Mouse (Mus musculus): ENCODE results near the gene Ms4a15.

Ms4a15 gene

GRCm38 (mm10) chr19:10959085-10959977 is 33.7 kb downstream of the Ms4a15 start:
- DNase-seq = peak; percentile 82 to 84

GRCm38 (mm10) chr19:10952021-10952939 is 40.8 kb downstream of the Ms4a15 start:
- peak; percentile 34 to 48 for DNase-seq

GRCm38 (mm10) chr19:10949558-10949957 is 43.5 kb downstream of the Ms4a15 start:
- DNase-seq = no peak

GRCm38 (mm10) chr19:10949112-10949511 is 43.9 kb downstream of the Ms4a15 start, which contains the start of gene Ccdc86:
Ccdc86 (minus strand) TSS chr19:10949266.
- DNase-seq = peak; percentile 96 to 97

- peak in 1 of 2 experiments; percentile 29 for DNase-seq
Measured at GRCm38 (mm10) chr19:10948416-10948815, 44.6 kb downstream of the Ms4a15 start.

- no peak for DNase-seq
Measured at GRCm38 (mm10) chr19:10947219-10947618, 45.8 kb downstream of the Ms4a15 start.

- DNase-seq = peak; percentile 29 to 54
Measured at GRCm38 (mm10) chr19:10946506-10946905, 46.5 kb downstream of the Ms4a15 start.

GRCm38 (mm10) chr19:10943955-10944354 is 49.1 kb downstream of the Ms4a15 start:
- no peak for DNase-seq

- DNase-seq = peak in 1 of 2 experiments; percentile 44
Measured at GRCm38 (mm10) chr19:10940801-10941457, 52.1 kb downstream of the Ms4a15 start.

GRCm38 (mm10) chr19:10940097-10940800 is 52.8 kb downstream of the Ms4a15 start:
- DNase-seq = peak; percentile 89 to 92

- no peak for DNase-seq
Measured at GRCm38 (mm10) chr19:10938771-10939170, 54.3 kb downstream of the Ms4a15 start.

GRCm38 (mm10) chr19:10937110-10937563 is 55.9 kb downstream of the Ms4a15 start, which contains the start of gene Ptgdr2:
Ptgdr2 (plus strand) TSS chr19:10937160.
- no peak for DNase-seq

- DNase-seq = no peak
Measured at GRCm38 (mm10) chr19:10936077-10936476, 57.0 kb downstream of the Ms4a15 start.

GRCm38 (mm10) chr19:10935029-10935428 is 58.0 kb downstream of the Ms4a15 start:
- no peak for DNase-seq

GRCm38 (mm10) chr19:10930641-10931040 is 62.4 kb downstream of the Ms4a15 start:
- no peak for DNase-seq
